Mouse (Mus musculus): ENCODE results near the gene 1300017J02Rik. TPM values are rescaled to one million over a fixed set of nuclear protein-coding genes. Genes with fewer than 3 reads are reported as not detected.
"Not testable (repeated sequence)": the region's sequence is repeated elsewhere in the genome, so short reads cannot be mapped to it uniquely, and the experiment has no call there.

The 1300017J02Rik gene
- 2.2 and 2.4 TPM in 2 replicates for polyA plus RNA-seq (2015; fragmentation: Nextera tagmentation; extraction: Ambion mirVana)

DNA sequence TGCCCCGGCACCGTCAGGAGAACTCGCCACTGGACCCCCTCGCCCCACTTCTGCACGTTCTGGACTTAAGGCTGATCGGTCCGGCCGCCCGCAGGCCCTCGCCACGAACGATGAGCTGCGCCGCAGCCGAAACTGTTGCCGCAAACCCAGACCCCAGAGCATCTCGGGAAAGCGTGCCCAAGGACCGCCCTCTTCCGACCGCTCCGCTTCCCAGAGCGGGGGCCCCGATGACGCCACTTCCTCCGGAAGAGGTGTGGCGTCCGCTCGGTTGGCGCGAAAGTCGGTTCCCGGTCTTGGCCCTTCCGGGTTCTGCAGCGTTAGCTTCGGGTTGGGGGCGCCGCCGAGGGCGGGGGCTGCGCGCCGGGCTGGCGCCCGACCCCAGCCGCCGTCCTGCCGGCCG, at the start of gene 1300017J02Rik, which contains the start of gene Topbp1:
1300017J02Rik (minus strand) TSS at position 156 of the 400 bp plus-strand sequence.
Topbp1 (plus strand) TSS at position 289 of the 400 bp plus-strand sequence.
- peak within 1 kb of the TSS; percentile 68 for H3K4me2 ChIP-seq
- no peaks in the 10 kb centered on the region for H3K9me3 ChIP-seq (replicated peaks)
- ATAC-seq (replicated peaks; ENCODE audit: low FRiP score), result peak; percentile 98
- H3K36me3 ChIP-seq, result peaks cover 29% of the 10 kb centered on the region
- H3K27me3 ChIP-seq, result no peaks in the 10 kb centered on the region
- H3K4me1 ChIP-seq, result peaks cover 24% of the 10 kb centered on the region
- H3K4me3 ChIP-seq (replicated peaks), result peak within 1 kb of the TSS; percentile 87
- under 1% methylated on average over 47 of the region's 49 CpGs for whole genome bisulfite sequencing
- peak within 1 kb of the TSS; percentile 90 for H3K27ac ChIP-seq
- H3K9ac ChIP-seq, result peak within 1 kb of the TSS; percentile 89

DNA sequence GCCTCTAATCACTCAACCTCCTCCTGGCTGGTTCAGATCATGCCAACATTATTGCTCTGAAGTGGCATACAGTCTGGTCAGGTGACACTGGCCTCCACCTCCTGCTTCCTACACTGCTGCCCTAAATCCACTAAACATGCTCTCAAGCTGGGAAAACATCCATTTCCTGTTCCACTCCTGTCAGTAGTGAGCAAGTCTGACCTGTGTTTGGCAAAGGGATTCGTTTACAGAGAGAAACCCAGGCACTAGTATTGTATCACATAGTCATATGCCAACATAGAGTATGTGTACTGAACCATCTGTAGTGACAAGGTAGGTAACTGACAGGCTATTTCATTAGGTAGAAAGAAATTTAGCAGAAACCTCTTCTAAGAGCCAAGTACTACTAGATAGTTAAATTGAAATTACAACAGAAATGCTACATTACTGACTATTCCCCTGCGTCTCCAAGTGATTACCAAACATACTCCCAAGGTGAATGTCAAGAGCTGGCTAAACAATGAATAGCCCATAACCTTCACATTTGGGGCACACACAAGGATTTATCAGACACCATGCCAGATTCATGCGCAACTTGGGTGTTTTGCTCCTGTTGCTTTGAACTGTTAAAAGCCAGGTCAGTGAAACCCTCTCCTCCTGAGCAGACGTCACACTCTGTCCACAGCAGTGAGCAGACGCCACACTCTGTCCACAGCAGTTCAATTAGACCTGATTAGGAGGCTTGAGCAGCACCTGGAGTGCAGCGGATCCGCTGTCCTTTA, 48.8 kb upstream of the 1300017J02Rik start:
- not testable (repeated sequence) for H3K27ac ChIP-seq; H3K4me3 ChIP-seq (replicated peaks); ATAC-seq (replicated peaks; ENCODE audit: low FRiP score); H3K4me1 ChIP-seq; H3K4me2 ChIP-seq; H3K27me3 ChIP-seq; H3K9ac ChIP-seq; H3K9me3 ChIP-seq (replicated peaks)
- 81% methylated on average over 7 of the region's 7 CpGs for WGBS
- H3K36me3 ChIP-seq, result peaks cover 79% of the 10 kb centered on the region

DNA sequence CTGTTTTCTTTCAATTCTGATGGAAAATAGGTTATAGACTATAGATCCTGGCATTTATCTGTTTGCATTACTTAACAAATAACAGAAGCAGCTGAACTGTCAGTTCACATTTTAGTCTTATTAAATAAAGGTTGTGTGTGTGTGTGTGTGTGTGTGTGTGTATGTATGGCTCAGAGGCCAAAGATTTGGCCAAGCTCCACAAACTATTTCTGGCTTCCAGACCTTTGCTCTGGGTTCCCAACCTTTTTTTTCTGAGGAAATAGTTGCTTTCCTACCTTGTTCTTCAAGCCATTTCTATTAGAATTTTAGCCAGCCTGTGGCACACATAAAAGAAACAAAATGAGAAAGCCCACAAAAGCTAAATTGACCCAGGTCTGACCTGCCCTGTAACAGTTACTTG, 43.9 kb upstream of the 1300017J02Rik start:
- Histone ChIP-seq H3K9ac (no peak overlapping the region), H3K4me2 (no peak overlapping the region), H3K4me1 (no peaks in the 10 kb centered on the region), H3K27ac (no peak overlapping the region), H3K36me3 (peaks cover 88% of the 10 kb centered on the region), H3K4me3 (replicated peaks) (no peak overlapping the region), H3K9me3 (replicated peaks) (no peaks in the 10 kb centered on the region), H3K27me3 (no peaks in the 10 kb centered on the region)
- ATAC-seq (replicated peaks; ENCODE audit: low FRiP score), result no peak

DNA sequence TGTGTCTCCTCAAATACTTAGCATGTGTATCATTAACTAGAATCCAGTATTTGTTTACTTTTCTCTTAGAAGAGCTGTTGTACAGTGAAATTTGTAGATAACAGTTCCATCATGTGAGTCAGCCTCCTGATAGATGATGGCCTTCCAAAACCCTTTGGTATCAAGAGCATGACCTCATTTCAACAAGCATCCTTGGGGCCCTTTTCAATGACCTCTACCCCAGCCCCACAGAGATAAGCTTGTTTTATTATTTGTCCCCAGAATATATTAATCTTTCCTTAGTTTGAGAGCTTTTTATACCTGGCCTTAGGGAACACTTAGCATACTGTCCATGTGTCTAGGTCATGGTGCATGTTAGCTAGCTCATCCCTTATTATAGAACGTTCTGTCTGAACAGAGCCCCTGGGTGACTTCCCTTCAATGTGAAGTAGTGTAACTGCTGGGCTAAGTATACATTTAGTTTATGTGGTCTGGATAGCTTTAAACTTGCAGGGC, 43.2 kb upstream of the 1300017J02Rik start:
- H3K27ac ChIP-seq, result no peak overlapping the region

DNA sequence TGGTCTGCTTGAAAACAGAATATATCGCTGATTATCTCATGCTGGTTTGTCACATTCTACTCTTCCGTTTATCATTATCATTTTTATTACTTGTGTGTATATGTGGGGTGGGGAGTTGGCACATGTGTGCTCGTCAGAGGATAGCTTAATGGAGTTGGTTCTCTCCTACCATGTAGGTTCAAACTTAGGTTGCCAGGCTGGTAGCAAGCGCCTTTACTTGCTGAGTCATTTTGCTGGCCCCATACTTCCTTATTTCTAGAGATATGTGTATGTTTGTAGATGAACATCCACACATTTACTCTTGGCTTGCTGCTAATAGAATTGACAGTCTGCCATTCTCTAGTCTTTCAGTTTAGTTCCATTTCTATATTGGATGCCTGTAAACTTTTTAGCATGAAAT, 42.2 kb upstream of the 1300017J02Rik start:
- 86% methylated on average over 4 of the region's 4 CpGs for WGBS
- Histone ChIP-seq H3K9ac (no peak overlapping the region), H3K9me3 (replicated peaks) (no peaks in the 10 kb centered on the region), H3K4me2 (no peak overlapping the region), H3K4me1 (no peaks in the 10 kb centered on the region), H3K4me3 (replicated peaks) (no peak overlapping the region), H3K27ac (no peak overlapping the region), H3K27me3 (no peaks in the 10 kb centered on the region), H3K36me3 (peaks cover 93% of the 10 kb centered on the region)
- ATAC-seq (replicated peaks; ENCODE audit: low FRiP score), result no peak

More for the DNA sequence above, 43.2 kb upstream of the 1300017J02Rik start:
- no peaks in the 10 kb centered on the region for H3K9me3 ChIP-seq (replicated peaks)
- peaks cover 92% of the 10 kb centered on the region for H3K36me3 ChIP-seq
- no peaks in the 10 kb centered on the region for H3K27me3 ChIP-seq
- H3K4me2 ChIP-seq, result no peak overlapping the region
- WGBS, result 78% methylated on average over 1 of the region's 1 CpGs
- no peak overlapping the region for H3K9ac ChIP-seq
- no peak overlapping the region for H3K4me3 ChIP-seq (replicated peaks)
- no peaks in the 10 kb centered on the region for H3K4me1 ChIP-seq
- no peak for ATAC-seq (replicated peaks; ENCODE audit: low FRiP score)

DNA sequence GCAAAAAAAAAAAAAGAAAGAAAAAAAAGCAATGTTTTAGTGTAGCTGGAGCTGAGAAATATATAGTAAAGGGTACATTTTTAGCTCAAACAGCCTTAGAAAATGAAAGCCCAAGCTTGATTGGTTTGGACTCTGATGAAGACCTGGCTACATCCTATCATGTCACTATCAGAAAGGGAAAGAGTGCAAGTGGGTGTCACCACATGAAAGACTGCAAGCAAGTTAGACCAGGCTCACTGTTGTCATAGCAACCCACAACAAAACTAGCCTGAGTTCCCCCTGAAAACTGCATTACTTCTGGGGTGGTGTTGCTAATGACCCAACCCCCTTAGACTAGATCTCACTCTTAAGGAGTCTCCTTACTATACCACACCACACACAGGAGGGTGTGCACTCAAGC, 32.0 kb upstream of the 1300017J02Rik start:
- H3K4me1 ChIP-seq, result no peaks in the 10 kb centered on the region
- H3K4me3 ChIP-seq (replicated peaks), result no peak overlapping the region
- no peaks in the 10 kb centered on the region for H3K9me3 ChIP-seq (replicated peaks)
- H3K9ac ChIP-seq, result no peak overlapping the region
- H3K27me3 ChIP-seq, result no peaks in the 10 kb centered on the region
- H3K4me2 ChIP-seq, result no peak overlapping the region
- no peak for ATAC-seq (replicated peaks; ENCODE audit: low FRiP score)
- H3K36me3 ChIP-seq, result peaks cover 94% of the 10 kb centered on the region
- no peak overlapping the region for H3K27ac ChIP-seq

DNA sequence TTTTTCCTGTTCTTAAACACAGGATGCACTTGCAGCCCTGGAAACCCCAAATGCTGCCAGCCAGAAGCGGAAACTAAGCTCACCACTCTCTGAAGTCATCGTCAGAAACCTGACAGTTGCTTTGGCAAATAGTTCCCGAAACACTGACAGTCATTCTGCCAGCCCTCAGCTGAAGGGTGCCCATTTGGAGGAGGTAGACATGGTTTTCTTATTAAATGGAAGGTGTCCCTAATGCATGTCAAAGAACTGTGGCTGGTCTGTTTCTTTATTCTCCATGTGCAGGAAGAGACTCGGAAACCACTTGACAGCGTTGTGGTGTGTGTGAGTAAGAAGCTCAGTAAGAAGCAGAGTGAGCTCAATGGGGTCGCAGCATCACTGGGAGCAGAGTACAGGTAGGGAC, 27.8 kb upstream of the 1300017J02Rik start:
- no peak overlapping the region for H3K9ac ChIP-seq
- no peaks in the 10 kb centered on the region for H3K27me3 ChIP-seq
- H3K27ac ChIP-seq, result no peak overlapping the region
- 91% methylated on average over 6 of the region's 6 CpGs for WGBS
- H3K9me3 ChIP-seq (replicated peaks), result no peaks in the 10 kb centered on the region
- H3K4me3 ChIP-seq (replicated peaks), result no peak overlapping the region
- no peak for ATAC-seq (replicated peaks; ENCODE audit: low FRiP score)
- H3K4me1 ChIP-seq, result no peaks in the 10 kb centered on the region
- no peak overlapping the region for H3K4me2 ChIP-seq
- peaks cover 96% of the 10 kb centered on the region for H3K36me3 ChIP-seq

DNA sequence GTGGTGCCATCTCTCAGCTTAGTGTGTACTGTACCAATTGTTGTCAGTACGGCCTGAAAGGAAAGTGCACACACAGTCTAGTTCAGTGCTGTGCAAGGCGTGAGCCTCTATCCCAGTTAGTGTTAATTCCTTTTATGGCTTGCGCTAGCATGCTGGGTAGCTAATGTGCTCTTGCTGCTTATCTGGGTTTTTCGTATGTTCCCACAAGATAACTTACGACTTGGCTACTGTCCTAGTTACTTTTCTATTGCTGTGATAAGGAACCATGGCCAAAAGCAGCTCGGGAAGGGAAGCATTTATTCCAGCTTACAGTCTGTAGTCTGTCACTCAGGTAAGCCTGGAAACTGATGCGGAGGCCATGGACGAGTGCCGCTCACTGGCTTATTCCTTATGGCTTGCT, 21.6 kb upstream of the 1300017J02Rik start:
- no peak overlapping the region for H3K9ac ChIP-seq
- ATAC-seq (replicated peaks; ENCODE audit: low FRiP score), result no peak
- no peak overlapping the region for H3K4me2 ChIP-seq

DNA sequence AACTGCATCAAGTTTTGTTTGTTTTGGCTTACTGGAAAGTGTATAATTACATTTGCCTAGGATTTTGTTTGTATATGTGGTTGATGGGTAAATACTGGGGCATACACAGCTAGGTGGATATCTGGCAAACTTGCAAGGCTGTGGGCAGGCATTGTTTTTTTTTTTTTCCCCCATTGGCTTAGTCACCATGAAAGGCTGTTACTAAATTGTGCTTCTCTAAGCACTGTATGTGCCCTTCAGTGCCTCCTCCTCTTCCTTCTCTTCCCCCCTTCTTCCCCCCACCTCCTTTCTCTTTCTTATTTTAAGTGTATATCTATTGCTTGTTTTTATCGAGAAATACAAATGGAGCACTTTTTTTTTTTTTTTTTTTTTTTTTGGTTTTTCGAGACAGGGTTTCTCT, 19.8 kb upstream of the 1300017J02Rik start:
- ATAC-seq (replicated peaks; ENCODE audit: low FRiP score), result no peak
- H3K4me1 ChIP-seq, result no peaks in the 10 kb centered on the region
- H3K4me3 ChIP-seq (replicated peaks), result no peak overlapping the region
- H3K27ac ChIP-seq, result no peak overlapping the region
- H3K27me3 ChIP-seq, result no peaks in the 10 kb centered on the region
- no peak overlapping the region for H3K9ac ChIP-seq
- WGBS, result 77% methylated on average over 1 of the region's 2 CpGs
- no peaks in the 10 kb centered on the region for H3K9me3 ChIP-seq (replicated peaks)
- peaks cover 96% of the 10 kb centered on the region for H3K36me3 ChIP-seq
- no peak overlapping the region for H3K4me2 ChIP-seq

More for the DNA sequence above, 21.6 kb upstream of the 1300017J02Rik start:
- Histone ChIP-seq H3K27ac (no peak overlapping the region), H3K4me1 (no peaks in the 10 kb centered on the region), H3K9me3 (replicated peaks) (no peaks in the 10 kb centered on the region), H3K27me3 (no peaks in the 10 kb centered on the region), H3K4me3 (replicated peaks) (no peak overlapping the region), H3K36me3 (peaks cover 94% of the 10 kb centered on the region)
- 76% methylated on average over 9 of the region's 9 CpGs for WGBS

DNA sequence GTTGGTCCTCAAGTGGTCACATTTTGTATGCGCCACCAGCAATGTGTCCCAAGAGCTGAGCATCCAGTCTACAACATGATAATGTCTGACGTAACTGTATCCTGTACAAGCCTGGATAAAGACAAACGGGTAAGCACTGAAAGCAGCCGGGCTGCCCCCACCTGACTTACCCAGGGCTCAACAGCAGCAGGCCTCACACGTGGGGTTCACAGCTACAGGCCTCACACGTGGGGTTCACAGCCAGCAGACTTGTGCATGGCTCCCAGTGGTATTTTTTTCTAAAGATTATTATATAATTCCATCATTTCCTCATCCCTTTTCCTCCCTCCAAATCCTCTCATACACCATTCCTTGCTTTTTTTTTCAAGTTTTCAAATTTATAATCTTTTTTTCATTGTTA, 5.0 kb upstream of the 1300017J02Rik start:
- peaks cover 17% of the 10 kb centered on the region for H3K4me1 ChIP-seq
- H3K4me2 ChIP-seq, result no peak overlapping the region
- no peaks in the 10 kb centered on the region for H3K9me3 ChIP-seq (replicated peaks)
- 89% methylated on average over 6 of the region's 6 CpGs for WGBS
- no peak for ATAC-seq (replicated peaks; ENCODE audit: low FRiP score)
- no peak overlapping the region for H3K4me3 ChIP-seq (replicated peaks)
- H3K27me3 ChIP-seq, result no peaks in the 10 kb centered on the region
- H3K27ac ChIP-seq, result no peak overlapping the region
- H3K9ac ChIP-seq, result no peak overlapping the region
- H3K36me3 ChIP-seq, result peaks cover 71% of the 10 kb centered on the region

DNA sequence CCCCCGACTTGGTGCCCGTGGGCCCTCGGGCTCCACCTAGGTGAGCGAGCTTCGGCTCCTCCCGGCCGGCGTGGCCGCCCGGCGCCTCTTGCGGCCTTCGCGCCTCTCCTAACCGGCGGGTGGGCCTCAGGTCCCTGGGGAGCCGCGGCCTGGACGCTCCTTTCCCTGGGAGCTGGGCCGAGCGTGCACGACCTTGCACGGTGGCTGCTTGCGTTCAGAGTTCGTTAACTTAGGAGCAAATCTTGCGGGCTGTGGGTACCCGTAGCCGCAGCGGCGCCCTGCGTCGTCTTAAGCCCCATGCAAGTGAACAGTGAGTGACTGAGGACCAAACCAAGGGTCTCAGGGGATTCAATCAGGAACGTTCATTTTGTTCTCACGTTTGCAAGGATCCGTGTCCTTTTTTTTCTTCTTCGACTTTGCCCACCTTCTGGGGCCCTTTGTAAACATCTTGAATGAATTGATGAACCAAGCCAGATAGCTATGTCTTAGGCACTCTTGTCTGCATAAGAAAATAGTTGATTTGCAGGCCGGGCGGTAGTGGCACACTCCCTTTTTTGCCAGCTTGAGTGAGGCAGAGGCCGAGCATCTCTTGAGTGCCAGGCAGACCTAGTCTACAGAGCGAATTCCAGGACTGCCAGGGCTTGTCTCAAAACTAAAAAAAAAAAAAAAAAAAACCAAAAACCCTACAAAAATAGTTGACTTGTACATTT, 605 bp upstream of the 1300017J02Rik start:
- H3K27ac ChIP-seq, result peak overlapping the region; percentile 90
- peak; percentile 86 for ATAC-seq (replicated peaks; ENCODE audit: low FRiP score)
- H3K9ac ChIP-seq, result peak overlapping the region; percentile 89
- H3K4me1 ChIP-seq, result peaks cover 24% of the 10 kb centered on the region
- H3K4me3 ChIP-seq (replicated peaks), result peak overlapping the region; percentile 87
- peaks cover 32% of the 10 kb centered on the region for H3K36me3 ChIP-seq
- H3K4me2 ChIP-seq, result peak overlapping the region; percentile 68
- H3K9me3 ChIP-seq (replicated peaks), result no peaks in the 10 kb centered on the region
- H3K27me3 ChIP-seq, result no peaks in the 10 kb centered on the region
- under 1% methylated on average over 40 of the region's 40 CpGs for WGBS

DNA sequence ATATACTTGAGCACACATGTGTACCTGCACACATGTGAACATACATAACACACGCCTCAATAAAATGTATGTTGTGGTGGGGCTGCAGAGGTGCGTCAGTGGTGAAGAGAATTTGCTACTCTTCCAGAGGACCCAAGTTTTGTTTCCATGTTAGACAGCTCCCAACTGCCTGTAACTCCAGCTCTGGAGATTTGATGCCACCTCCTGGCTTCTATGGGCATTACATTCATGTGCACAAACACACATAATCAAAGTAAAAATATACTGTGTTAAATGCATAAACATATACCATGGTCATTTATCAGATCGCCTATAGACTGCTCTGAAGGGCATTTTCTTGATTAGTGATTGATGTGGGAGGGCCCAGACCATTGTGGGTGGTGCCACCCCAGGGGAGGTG, 2.2 kb downstream of the 1300017J02Rik start:
- 63% methylated on average over 3 of the region's 3 CpGs for WGBS
- no peak for ATAC-seq (replicated peaks; ENCODE audit: low FRiP score)
- no peaks in the 10 kb centered on the region for H3K27me3 ChIP-seq
- H3K27ac ChIP-seq, result no peak overlapping the region
- H3K36me3 ChIP-seq, result peaks cover 6% of the 10 kb centered on the region
- no peak overlapping the region for H3K4me2 ChIP-seq
- no peaks in the 10 kb centered on the region for H3K9me3 ChIP-seq (replicated peaks)
- peaks cover 21% of the 10 kb centered on the region for H3K4me1 ChIP-seq
- no peak overlapping the region for H3K4me3 ChIP-seq (replicated peaks)
- no peak overlapping the region for H3K9ac ChIP-seq
